Mouse (Mus musculus) T-helper 17 cell (primary cell): ENCODE results near the gene Hhip.

Source experiments
- in situ Hi-C, 2 experiments: fragments of 300-600 bp; cut with MboI, MseI; formaldehyde crosslinking; loops; 1 replicate in 1 of 2; 2 replicates in 1 of 2; pipeline ENCODE4 v1.15.1; 2025; ENCODE audit warnings: high pct_unique_total_duplicates in 2 of 2

Gene Hhip

DNA sequence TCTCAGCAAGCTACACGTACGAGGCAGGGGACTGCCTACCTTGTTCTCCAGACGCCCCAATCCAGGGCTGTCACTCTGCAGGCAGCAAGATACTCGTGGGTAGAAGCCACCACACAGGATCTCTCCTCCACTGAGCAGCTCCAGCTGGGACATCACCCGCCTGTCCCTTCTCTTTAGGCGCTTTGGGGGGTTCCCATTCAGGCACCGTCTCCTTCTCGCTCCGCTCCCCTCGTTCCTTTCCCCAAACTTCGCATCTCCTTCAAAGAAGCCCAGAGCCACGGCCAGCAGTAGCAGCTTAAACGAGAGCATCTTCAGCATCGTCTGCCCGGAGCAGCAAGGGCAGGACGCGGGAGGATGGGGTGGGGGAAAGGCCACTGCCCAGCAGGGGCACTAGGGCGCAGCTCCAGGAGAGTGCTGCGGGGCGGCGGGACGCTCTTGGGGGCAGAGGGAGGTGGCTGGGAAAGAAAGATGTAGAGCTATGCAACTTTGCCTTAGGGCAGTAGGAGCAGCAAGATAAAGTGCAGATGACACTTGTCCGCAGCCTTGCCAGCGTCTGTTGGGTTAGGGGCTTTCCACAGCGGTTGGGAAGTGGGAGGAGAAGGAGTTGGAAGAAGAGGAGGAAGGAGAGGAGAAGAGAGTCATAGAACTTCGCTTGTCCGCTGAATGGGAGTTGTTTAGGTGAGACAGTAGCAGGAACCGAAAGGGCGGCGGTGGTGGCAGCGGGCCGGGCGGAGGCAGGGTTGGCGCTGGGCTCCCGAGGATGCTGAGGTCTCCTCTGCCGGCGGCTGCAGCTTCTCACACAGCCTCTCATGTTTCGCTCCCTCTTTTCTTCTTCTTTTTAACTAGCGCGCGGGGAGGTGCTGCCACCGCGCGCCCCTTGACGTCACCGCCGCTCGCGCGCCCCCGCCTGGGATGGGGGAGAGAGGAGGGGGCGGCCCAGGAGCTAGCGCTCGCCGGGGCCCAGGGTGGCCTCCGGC is at the start of gene Hhip:
TSS of gene Hhip (minus strand) at position 809 of the 977 bp plus-strand sequence.
- in situ Hi-C loops: no loop called here

- in situ Hi-C loops: no loop called here
These were observed 29.2 kb upstream of the Hhip start for GRCm38 (mm10) chr8:80087021-80087420.

GRCm38 (mm10) chr8:80058193-80058592 is 387 bp upstream of the Hhip start:
- in situ Hi-C loops: no loop called here

- in situ Hi-C loops: no loop called here
These were observed 1.3 kb downstream of the Hhip start for GRCm38 (mm10) chr8:80056331-80057070.

- in situ Hi-C loops: no loop called here
These were observed 2.0 kb downstream of the Hhip start for GRCm38 (mm10) chr8:80055777-80056176.

- in situ Hi-C loops: no loop called here
These were observed 2.7 kb downstream of the Hhip start for GRCm38 (mm10) chr8:80055094-80055493.

GRCm38 (mm10) chr8:80054216-80054615 is 3.6 kb downstream of the Hhip start:
- in situ Hi-C loops: no loop called here

GRCm38 (mm10) chr8:80052838-80053237 is 5.0 kb downstream of the Hhip start:
- in situ Hi-C loops: no loop called here

DNA sequence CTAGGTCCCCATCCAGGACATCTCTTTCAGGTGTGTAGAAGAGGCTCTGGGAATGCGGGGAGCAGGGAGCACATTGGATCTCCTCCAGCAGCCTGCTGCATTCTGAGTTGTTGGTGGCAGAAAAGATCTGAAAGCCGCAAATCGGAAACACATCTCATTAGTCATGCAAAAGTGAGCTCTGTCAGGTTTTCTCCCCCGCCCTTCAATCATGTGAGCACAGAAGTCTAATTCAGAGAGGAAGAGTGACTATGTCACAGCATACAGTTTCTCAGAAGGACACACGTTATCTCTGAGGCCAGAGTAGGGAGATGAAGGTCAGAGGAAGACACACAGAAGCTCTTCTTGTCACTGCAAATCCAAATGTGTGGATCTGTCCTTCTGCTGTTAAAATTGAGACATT is 6.3 kb downstream of the Hhip start:
- in situ Hi-C loops: no loop called here

DNA sequence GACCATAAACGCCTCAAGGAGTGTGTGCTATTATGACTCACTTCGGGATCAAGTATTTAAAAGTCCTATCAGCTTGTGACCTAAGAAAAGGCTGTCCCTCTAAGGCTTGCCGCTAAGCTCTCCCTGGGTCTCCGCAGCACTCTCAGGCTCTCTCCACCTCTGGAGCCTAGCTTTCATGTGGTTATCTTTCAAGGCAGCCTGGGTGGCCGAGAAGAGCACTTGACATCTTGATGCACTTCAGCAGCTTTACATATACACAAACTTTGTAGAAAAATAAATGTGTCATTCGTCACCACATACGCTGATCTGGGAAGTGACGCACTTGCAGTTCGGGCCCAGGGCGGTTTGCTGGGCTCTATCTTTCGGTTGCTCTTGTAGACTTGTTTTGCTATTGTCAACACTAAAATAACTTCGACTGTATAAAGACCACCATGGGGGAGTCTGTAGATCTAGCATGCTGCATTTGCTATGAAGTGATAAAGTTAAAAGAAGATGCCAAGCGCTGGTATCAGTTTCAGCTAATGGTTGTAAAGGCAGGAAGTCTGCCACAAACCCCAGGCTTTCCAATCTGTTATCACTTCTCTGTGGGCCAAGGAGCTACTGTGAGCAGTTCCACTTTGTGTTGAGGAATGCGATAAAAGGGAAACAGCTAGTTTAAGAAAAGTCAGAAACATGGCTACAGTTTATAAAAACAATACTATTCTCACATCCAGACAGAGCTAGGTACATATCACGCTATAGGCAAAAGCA is 8.4 kb downstream of the Hhip start:
- in situ Hi-C loops: no loop called here

DNA sequence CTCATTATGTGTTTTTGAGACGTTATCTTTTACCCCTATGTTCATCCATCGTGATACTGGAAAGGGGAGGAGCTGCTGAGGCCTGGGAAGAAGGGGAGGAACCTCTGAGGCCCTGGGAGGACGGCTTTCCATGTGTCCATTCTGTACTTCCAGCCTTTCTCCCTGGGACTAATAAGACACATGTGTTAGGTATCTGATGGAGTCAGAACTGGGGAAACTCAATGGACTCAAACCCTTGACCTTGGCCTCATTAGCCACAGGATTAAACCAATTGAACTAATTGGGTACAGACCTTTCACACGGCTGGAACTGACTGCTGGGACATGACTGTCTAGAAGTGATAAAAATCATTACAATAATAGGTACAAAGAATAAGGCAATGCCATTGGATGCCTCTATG is 9.6 kb downstream of the Hhip start:
- in situ Hi-C loops: no loop called here

DNA sequence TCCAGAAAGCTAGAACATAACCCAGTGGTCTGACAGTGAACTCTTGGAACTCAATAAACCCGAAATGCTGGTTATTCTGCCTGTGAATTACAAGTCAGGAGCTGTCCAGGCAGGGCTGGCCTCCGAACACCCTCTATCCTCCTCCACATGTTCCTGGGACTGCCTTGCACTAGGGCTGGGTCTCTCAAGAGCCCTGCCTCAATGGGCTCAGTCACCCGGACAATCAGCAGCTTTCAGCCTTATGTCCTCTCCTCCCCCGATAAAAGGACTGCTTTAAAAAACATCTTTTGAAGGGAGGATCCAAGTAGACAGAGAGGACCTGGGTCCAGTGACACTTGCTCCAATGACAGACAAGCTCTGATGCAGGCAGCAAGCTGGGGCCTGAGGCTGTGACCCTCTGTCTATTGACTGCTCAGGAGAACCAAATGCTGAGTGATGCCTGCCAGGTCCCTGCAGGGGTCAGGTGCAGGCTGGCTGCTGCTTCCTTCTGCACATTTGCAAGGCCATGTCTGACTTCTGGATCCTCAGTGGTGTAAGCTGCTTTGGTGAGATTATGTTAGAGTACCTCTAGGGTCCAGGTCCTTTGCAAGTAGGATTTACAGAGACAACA is 20.1 kb downstream of the Hhip start:
- in situ Hi-C loops: no loop called here

- in situ Hi-C loops: no loop called here
These were observed 25.2 kb downstream of the Hhip start for GRCm38 (mm10) chr8:80032604-80033003.

DNA sequence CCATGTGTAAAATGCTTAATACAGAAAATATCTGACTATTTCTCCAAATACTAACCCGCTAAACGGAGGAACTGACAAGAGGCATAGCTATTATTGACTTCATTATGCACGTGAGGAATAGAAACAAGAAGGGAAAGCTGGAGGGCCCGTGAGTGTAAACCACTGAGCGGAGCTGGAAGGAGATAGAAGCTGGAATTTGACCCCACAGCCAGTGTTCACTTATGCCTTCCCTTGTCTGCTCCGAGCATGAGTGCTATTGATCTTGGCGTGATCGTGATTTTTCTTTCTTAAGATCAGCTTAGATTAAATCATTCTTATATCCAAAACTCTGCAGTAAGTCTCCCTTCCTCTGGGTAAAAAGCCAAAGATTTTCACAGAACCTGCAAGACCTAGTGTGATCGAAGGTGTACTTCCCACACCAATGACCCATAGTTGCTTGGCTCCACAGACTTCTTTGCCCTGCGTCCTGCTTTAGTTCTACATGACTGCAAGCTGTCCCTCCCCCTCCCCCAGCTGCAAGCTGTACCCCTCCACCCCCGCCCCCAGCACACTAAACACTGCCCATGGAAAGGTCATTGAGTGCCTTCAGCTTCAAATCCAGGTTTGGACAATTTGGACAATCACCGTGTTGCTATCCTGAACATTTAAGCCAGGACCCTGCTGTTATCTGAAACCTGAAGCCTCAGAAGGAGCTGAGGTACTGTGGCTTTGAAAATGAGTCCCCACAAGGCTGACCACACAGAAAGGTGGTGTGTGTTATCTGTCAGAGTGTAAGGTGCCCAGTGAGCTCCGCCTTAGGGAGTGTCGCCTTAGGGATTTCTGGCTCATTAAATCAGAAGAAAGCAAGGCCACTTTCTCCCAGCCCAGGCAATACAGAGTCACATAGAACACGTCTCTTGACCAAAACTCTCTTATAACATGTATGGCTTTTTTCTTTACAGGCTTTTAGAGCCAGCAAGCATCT is 26.2 kb downstream of the Hhip start:
- in situ Hi-C loops: no loop called here

DNA sequence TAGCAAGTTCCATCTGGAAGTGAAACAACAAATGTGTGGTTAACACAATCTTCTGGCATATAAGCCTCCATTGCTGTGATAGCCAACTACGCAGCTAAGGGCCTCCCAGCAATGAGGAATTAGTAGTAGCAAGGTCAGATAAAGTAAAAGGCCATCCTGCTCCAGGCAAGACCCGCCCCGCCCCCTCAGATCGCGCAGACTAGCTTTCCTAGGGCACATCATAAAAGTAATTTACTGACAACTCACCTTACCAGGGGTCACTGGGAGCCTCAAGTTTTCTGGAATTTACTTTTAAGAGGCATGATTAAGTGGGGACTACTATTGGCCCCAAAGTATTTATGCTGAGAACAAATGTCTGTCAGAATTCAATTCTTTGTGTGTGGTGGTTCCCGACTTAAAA is 28.2 kb downstream of the Hhip start:
- in situ Hi-C loops: loop anchor here in 1 of 2 experiments (10.0 kb wide), 2 partner anchors 655 to 1785 kb away; no protein-coding TSS in a partner anchor

DNA sequence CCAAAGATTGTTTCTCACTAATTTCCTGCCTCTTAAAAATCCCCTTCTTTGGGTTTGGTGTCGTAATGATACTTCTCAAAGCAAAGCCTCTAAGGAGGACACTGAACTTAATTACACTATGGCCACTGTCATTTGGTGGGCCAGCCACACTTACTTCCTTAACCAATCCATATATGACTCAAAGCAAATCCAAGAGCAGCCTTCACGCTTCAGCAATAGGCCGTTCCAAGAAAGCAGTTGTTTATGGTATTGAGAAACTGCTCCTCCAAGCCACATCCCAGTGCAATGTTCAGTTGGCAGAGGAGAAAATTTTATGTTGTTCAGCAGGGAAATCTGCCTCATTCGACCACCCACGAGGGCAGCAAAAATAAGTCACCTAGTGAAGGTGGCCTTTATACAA is 37.3 kb downstream of the Hhip start:
- in situ Hi-C loops: loop anchor here in 1 of 2 experiments (10.0 kb wide), 2 partner anchors 664 to 1776 kb away; no protein-coding TSS in a partner anchor

DNA sequence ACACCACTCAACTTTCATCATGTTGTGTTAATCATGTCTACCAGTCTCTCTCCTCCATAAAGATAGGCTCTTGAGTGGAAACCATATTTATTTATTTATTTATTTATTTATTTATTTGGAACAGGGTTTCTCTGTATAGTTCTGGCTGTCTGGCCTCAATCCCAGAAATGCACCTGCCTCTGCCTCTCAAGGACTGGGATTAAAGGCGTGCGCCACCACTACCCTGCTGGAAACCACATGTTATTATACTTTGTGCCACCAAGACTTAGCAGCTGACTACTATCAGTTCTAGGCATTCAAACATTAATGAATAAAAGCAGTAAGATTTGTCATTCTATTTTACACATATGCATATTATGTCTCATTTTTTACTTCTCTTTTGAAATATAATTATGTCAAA is 42.0 kb downstream of the Hhip start:
- in situ Hi-C loops: no loop called here

GRCm38 (mm10) chr8:80004421-80004820 is 53.4 kb downstream of the Hhip start:
- in situ Hi-C loops: no loop called here

DNA sequence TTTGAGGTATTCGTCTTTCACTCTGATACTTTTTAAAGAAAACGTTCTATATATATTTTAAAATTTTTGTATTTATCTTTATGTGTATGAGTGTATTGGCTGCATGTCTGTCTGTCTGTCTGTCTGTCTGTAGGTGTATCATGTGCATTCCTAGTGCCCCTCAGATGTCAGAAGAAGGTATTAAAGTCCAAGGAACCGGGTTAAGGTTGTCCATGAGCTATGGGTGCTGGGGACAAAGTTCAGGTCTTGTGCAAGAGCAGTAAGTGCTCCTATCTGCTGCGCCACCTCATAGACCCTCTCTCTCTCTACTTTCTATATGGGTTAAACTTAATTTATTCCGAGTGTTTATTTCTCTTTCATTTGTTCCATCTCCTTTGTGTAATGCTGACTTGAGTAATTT is 55.5 kb downstream of the Hhip start:
- in situ Hi-C loops: no loop called here

DNA sequence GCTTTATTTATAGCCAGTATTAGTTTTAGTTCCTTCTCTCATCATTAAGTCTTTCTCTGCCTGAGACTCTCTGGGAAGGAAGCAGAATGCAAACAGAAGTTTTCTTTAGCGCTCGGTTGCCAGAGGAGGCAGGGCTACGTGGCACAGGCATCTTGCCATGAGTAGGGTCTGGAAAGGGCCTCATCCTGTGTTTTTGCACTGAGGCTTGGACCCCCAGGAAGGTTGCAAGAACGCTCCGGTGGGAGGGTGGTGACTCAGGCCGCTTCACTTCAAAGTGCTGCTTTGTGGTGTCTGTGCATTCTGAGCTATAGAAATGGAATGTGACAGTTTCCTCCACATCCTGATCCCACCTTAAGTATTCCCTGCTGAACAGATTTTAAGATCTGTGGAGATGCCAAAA is 62.7 kb downstream of the Hhip start:
- in situ Hi-C loops: no loop called here
